Mouse (Mus musculus): ENCODE results near the gene Dhps. TPM values are rescaled to one million over a fixed set of nuclear protein-coding genes. Genes with fewer than 3 reads are reported as not detected.

Gene Dhps
- polyA plus RNA-seq, 1 experiment from 2014 or later, result 47.1 TPM

DNA sequence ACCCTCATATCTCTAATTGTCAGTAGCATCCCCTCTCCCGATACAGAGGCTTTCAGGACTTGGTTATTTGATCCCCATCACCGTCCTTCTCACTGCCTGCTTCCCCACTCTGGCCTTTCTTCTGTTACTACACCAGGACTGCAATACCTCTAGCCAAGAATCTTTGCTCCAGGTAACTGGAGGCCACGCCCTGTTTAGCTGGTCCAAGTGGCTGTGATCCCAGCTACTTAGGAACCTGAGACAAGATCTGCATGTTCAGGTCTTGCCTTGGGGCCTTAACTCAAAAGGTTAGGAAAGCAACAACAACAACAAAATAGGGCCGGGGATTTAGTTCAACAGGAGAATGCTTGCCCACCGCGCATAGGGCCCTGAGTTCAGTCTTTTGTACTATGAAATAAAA, 27.9 kb upstream of the Dhps start:
- no peak overlapping the region for H3K4me3 ChIP-seq (replicated peaks; ENCODE audit: low read length)
- peaks cover 30% of the 10 kb centered on the region for H3K36me3 ChIP-seq (ENCODE audit: control insufficient read depth, insufficient read depth, low read length)
- no peak for ATAC-seq (ENCODE audit: insufficient read depth, low FRiP score)
- no peak overlapping the region for H3K27ac ChIP-seq (ENCODE audit: low read length)
- no peaks in the 10 kb centered on the region for H3K9me3 ChIP-seq (replicated peaks; ENCODE audit: control insufficient read depth, low read length)
- 88% methylated on average over 6 of the region's 6 CpGs for WGBS
- H3K4me2 ChIP-seq (ENCODE audit: low read depth, low read length), result no peak overlapping the region
- peaks cover 3% of the 10 kb centered on the region for H3K4me1 ChIP-seq (ENCODE audit: control insufficient read depth, insufficient read depth, low read length)
- H3K27me3 ChIP-seq (ENCODE audit: control insufficient read depth, insufficient read depth, low read length), result no peaks in the 10 kb centered on the region
- H3K9ac ChIP-seq (ENCODE audit: low read length), result no peak overlapping the region

- peaks cover 36% of the 10 kb centered on the region for H3K36me3 ChIP-seq (ENCODE audit: control insufficient read depth, insufficient read depth, low read length)
Measured at GRCm38 (mm10) chr8:85057367-85057766, 14.2 kb upstream of the Dhps start.

GRCm38 (mm10) chr8:85059879-85060616, 11.5 kb upstream of the Dhps start, which contains the start of gene Fbxw9:
TSS of gene Fbxw9 (plus strand) at chr8:85060055.
- ATAC-seq (ENCODE audit: insufficient read depth, low FRiP score), result peak; percentile 91
- peak within 1 kb of the TSS; percentile 91 for H3K4me3 ChIP-seq (replicated peaks; ENCODE audit: low read length)
- H3K36me3 ChIP-seq (ENCODE audit: control insufficient read depth, insufficient read depth, low read length), result peaks cover 12% of the 10 kb centered on the region; the same call in 1 of the 2 replicates
- WGBS, result under 1% methylated on average over 52 of the region's 53 CpGs
- H3K9ac ChIP-seq (ENCODE audit: low read length), result peak within 1 kb of the TSS; percentile 82
- H3K4me1 ChIP-seq (ENCODE audit: control insufficient read depth, insufficient read depth, low read length), result peaks cover 10% of the 10 kb centered on the region
- H3K27ac ChIP-seq (ENCODE audit: low read length), result peak within 1 kb of the TSS; percentile 38; the same call in 1 of the 2 replicates
- H3K4me2 ChIP-seq (ENCODE audit: low read depth, low read length), result peak within 1 kb of the TSS; percentile 94
- H3K27me3 ChIP-seq (ENCODE audit: control insufficient read depth, insufficient read depth, low read length), result no peaks in the 10 kb centered on the region
- H3K9me3 ChIP-seq (replicated peaks; ENCODE audit: control insufficient read depth, low read length), result no peaks in the 10 kb centered on the region

More at GRCm38 (mm10) chr8:85057367-85057766, 14.2 kb upstream of the Dhps start:
- no peaks in the 10 kb centered on the region for H3K27me3 ChIP-seq (ENCODE audit: control insufficient read depth, insufficient read depth, low read length)
- H3K4me2 ChIP-seq (ENCODE audit: low read depth, low read length), result no peak overlapping the region
- H3K4me3 ChIP-seq (replicated peaks; ENCODE audit: low read length), result no peak overlapping the region
- H3K9ac ChIP-seq (ENCODE audit: low read length), result no peak overlapping the region
- H3K9me3 ChIP-seq (replicated peaks; ENCODE audit: control insufficient read depth, low read length), result no peaks in the 10 kb centered on the region
- WGBS, result 80% methylated on average over 7 of the region's 7 CpGs
- no peak overlapping the region for H3K27ac ChIP-seq (ENCODE audit: low read length)
- no peak for ATAC-seq (ENCODE audit: insufficient read depth, low FRiP score)
- peaks cover 10% of the 10 kb centered on the region for H3K4me1 ChIP-seq (ENCODE audit: control insufficient read depth, insufficient read depth, low read length)

GRCm38 (mm10) chr8:85062603-85063002, 9.0 kb upstream of the Dhps start:
- no peak overlapping the region for H3K4me2 ChIP-seq (ENCODE audit: low read depth, low read length)
- H3K27ac ChIP-seq (ENCODE audit: low read length), result no peak overlapping the region
- H3K36me3 ChIP-seq (ENCODE audit: control insufficient read depth, insufficient read depth, low read length), result no peaks in the 10 kb centered on the region
- H3K9ac ChIP-seq (ENCODE audit: low read length), result no peak overlapping the region
- no peaks in the 10 kb centered on the region for H3K9me3 ChIP-seq (replicated peaks; ENCODE audit: control insufficient read depth, low read length)
- no peak overlapping the region for H3K4me3 ChIP-seq (replicated peaks; ENCODE audit: low read length)
- ATAC-seq (ENCODE audit: insufficient read depth, low FRiP score), result no peak
- H3K4me1 ChIP-seq (ENCODE audit: control insufficient read depth, insufficient read depth, low read length), result peaks cover 10% of the 10 kb centered on the region
- 92% methylated on average over 4 of the region's 4 CpGs for WGBS
- H3K27me3 ChIP-seq (ENCODE audit: control insufficient read depth, insufficient read depth, low read length), result no peaks in the 10 kb centered on the region

- no peak for ATAC-seq (ENCODE audit: insufficient read depth, low FRiP score)
- no peaks in the 10 kb centered on the region for H3K27me3 ChIP-seq (ENCODE audit: control insufficient read depth, insufficient read depth, low read length)
- no peak overlapping the region for H3K4me2 ChIP-seq (ENCODE audit: low read depth, low read length)
- H3K9ac ChIP-seq (ENCODE audit: low read length), result no peak overlapping the region
- no peaks in the 10 kb centered on the region for H3K9me3 ChIP-seq (replicated peaks; ENCODE audit: control insufficient read depth, low read length)
- WGBS, result 16% methylated on average over 2 of the region's 2 CpGs
- no peak overlapping the region for H3K27ac ChIP-seq (ENCODE audit: low read length)
- H3K4me3 ChIP-seq (replicated peaks; ENCODE audit: low read length), result no peak overlapping the region
- no peaks in the 10 kb centered on the region for H3K36me3 ChIP-seq (ENCODE audit: control insufficient read depth, insufficient read depth, low read length)
- H3K4me1 ChIP-seq (ENCODE audit: control insufficient read depth, insufficient read depth, low read length), result peaks cover 10% of the 10 kb centered on the region
Measured at GRCm38 (mm10) chr8:85065213-85065612, 6.3 kb upstream of the Dhps start.

DNA sequence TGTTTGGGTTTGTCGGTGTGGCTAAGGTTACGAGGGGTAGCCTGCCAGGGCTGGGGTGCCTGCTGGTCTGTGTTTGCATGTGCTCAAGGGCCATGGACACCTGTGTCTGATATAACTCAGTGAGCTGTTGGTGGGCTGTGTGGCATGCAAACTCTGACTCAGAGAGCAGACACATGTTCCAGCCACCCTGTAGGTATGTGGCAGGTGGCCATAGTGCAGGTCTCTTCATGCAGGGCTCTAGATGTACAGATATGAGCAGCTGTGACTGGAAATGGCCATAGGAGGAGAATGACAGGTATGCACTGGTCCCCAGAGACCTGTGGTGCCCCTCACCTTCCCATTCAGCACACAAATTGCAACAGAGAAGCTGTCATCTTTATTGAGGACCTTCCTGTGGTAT, 4.4 kb upstream of the Dhps start:
- ATAC-seq (ENCODE audit: insufficient read depth, low FRiP score), result no peak
- Histone ChIP-seq H3K27ac (ENCODE audit: low read length) (no peak overlapping the region), H3K9me3 (replicated peaks; ENCODE audit: control insufficient read depth, low read length) (no peaks in the 10 kb centered on the region), H3K4me2 (ENCODE audit: low read depth, low read length) (no peak overlapping the region), H3K36me3 (ENCODE audit: control insufficient read depth, insufficient read depth, low read length) (no peaks in the 10 kb centered on the region), H3K9ac (ENCODE audit: low read length) (no peak overlapping the region), H3K4me3 (replicated peaks; ENCODE audit: low read length) (no peak overlapping the region), H3K4me1 (ENCODE audit: control insufficient read depth, insufficient read depth, low read length) (peaks cover 4% of the 10 kb centered on the region; the same call in 1 of the 2 replicates), H3K27me3 (ENCODE audit: control insufficient read depth, insufficient read depth, low read length) (no peaks in the 10 kb centered on the region)
- WGBS, result 92% methylated on average over 2 of the region's 2 CpGs

GRCm38 (mm10) chr8:85067982-85068381, 3.6 kb upstream of the Dhps start, which contains the start of gene Gm5741:
TSS of gene Gm5741 (minus strand) at chr8:85067982.
- Histone ChIP-seq H3K9ac (ENCODE audit: low read length) (no peak within 1 kb of the TSS), H3K4me3 (replicated peaks; ENCODE audit: low read length) (no peak within 1 kb of the TSS), H3K27me3 (ENCODE audit: control insufficient read depth, insufficient read depth, low read length) (no peaks in the 10 kb centered on the region), H3K27ac (ENCODE audit: low read length) (no peak within 1 kb of the TSS), H3K4me1 (ENCODE audit: control insufficient read depth, insufficient read depth, low read length) (peaks cover 11% of the 10 kb centered on the region), H3K36me3 (ENCODE audit: control insufficient read depth, insufficient read depth, low read length) (no peaks in the 10 kb centered on the region), H3K4me2 (ENCODE audit: low read depth, low read length) (no peak within 1 kb of the TSS), H3K9me3 (replicated peaks; ENCODE audit: control insufficient read depth, low read length) (no peaks in the 10 kb centered on the region)
- no peak for ATAC-seq (ENCODE audit: insufficient read depth, low FRiP score)

DNA sequence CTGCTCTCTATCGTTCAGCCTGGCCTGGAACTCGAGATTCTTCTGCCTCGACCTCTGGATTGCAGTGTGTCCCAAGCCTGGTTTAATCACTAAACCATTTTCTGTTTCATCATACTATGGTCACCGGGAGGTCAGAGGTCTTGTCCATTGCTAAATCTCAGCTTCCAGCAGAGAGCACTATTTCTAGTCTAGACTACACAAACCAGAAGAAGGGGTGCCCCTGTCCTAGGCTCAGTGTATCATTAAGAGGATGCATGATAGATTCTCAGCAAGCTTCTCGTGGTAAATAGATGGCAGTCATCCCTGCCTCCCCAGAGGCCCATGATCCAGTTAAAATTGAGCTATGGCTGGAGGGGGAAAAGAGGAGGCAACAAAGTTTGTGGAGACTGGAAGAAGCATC, 516 bp upstream of the Dhps start:
- no peak for ATAC-seq (ENCODE audit: insufficient read depth, low FRiP score)
- peaks cover 11% of the 10 kb centered on the region for H3K4me1 ChIP-seq (ENCODE audit: control insufficient read depth, insufficient read depth, low read length)
- peak overlapping the region; percentile 86 for H3K4me3 ChIP-seq (replicated peaks; ENCODE audit: low read length)
- H3K27me3 ChIP-seq (ENCODE audit: control insufficient read depth, insufficient read depth, low read length), result no peaks in the 10 kb centered on the region
- 79% methylated on average over 5 of the region's 5 CpGs for WGBS
- H3K27ac ChIP-seq (ENCODE audit: low read length), result peak overlapping the region; percentile 97
- H3K36me3 ChIP-seq (ENCODE audit: control insufficient read depth, insufficient read depth, low read length), result no peaks in the 10 kb centered on the region; the same call in 1 of the 2 replicates
- H3K9me3 ChIP-seq (replicated peaks; ENCODE audit: control insufficient read depth, low read length), result no peaks in the 10 kb centered on the region
- H3K9ac ChIP-seq (ENCODE audit: low read length), result peak overlapping the region; percentile 98
- peak overlapping the region; percentile 94 for H3K4me2 ChIP-seq (ENCODE audit: low read depth, low read length)

- Histone ChIP-seq H3K36me3 (ENCODE audit: control insufficient read depth, insufficient read depth, low read length) (no peaks in the 10 kb centered on the region; the same call in 1 of the 2 replicates), H3K27ac (ENCODE audit: low read length) (peak overlapping the region; percentile 97), H3K9me3 (replicated peaks; ENCODE audit: control insufficient read depth, low read length) (no peaks in the 10 kb centered on the region), H3K4me3 (replicated peaks; ENCODE audit: low read length) (peak overlapping the region; percentile 86), H3K27me3 (ENCODE audit: control insufficient read depth, insufficient read depth, low read length) (no peaks in the 10 kb centered on the region), H3K4me1 (ENCODE audit: control insufficient read depth, insufficient read depth, low read length) (peaks cover 11% of the 10 kb centered on the region), H3K9ac (ENCODE audit: low read length) (peak overlapping the region; percentile 98), H3K4me2 (ENCODE audit: low read depth, low read length) (peak overlapping the region; percentile 94)
- 31% methylated on average over 9 of the region's 9 CpGs for WGBS
- no peak for ATAC-seq (ENCODE audit: insufficient read depth, low FRiP score)
Measured at GRCm38 (mm10) chr8:85072364-85072929, 890 bp downstream of the Dhps start.

Data from stomach, embryonic 16.5 days (tissue).